Mouse (Mus musculus) bone marrow, adult 2 months (tissue): ENCODE measurements at regions not wholly inside any gene's neighbourhood (a gene's known extent, or its start where the extent isn't known, plus 50 kb on each side); places are given as distances from the start of the nearest gene placed in this dataset.
"Not testable (repeated sequence)": the region's sequence is repeated elsewhere in the genome, so short reads cannot be mapped to it uniquely, and the experiment has no call there.

Experiments
- H3K27ac ChIP-seq: fragments of 200-500 bp; 2 replicates; pipeline ENCODE4 v1.5.1; 2012; ENCODE audit warnings: low read depth, mild to moderate bottlenecking, control low read depth, inconsistent platforms, low read length; ENCODE audit not compliant: control insufficient read depth, poor library complexity, insufficient read depth
- H3K4me1 ChIP-seq: fragments of 200-500 bp; 2 replicates; pipeline ENCODE4 v1.6.1; 2011; ENCODE audit warnings: low read length; ENCODE audit not compliant: control insufficient read depth, insufficient read depth
- H3K4me3 ChIP-seq: fragments of 200-500 bp; replicated peaks from 2 replicates; pipeline ENCODE3; 2011; ENCODE audit warnings: mild to moderate bottlenecking, low read depth, low read length, control low read depth; ENCODE audit not compliant: control insufficient read depth
- CTCF ChIP-seq: fragments of 200-500 bp; IDR thresholded peaks from 2 replicates; pipeline ENCODE4 v1.5.1; 2011; ENCODE audit warnings: low read length, control low read depth; ENCODE audit not compliant: control insufficient read depth, insufficient read depth
- POLR2A ChIP-seq: fragments of 200-500 bp; IDR thresholded peaks from 2 replicates; pipeline ENCODE4 v1.6.1; 2011; ENCODE audit warnings: low read depth, mild to moderate bottlenecking, control low read depth, low read length, borderline replicate concordance; ENCODE audit not compliant: control insufficient read depth
- WGBS: fragments of 180-500 bp; shearing (Covaris S2); methylation state at CpG from one replicate; pipeline ENCODE4 v1.1.7; 2018; 5-methylcytosine and 5-hydroxymethylcytosine counted together

DNA sequence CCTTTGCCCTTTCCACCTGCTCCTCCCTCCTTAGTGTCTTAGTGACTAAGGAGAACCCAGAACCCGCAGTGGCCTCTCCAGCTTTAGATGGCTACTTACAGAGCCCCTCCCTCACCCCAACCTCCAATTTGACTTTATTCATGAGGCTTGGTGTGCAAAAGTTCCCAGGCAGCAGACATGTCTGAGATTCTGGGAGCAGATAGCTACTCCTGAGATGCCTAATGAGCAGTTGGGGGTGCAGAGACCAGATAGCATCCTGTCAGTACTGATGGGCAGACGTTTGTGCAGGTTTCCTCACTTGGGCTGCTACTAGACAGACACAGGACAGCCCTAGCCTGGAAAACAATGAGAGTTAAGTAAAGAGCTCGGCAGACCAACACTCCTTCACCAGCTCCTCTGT is 83.7 kb upstream of the Cep85l start:
- no peak for TF ChIP-seq CTCF
- peaks cover 3% of the 10 kb centered on the region for H3K4me1 ChIP-seq
- 57% methylated on average over 3 of the region's 3 CpGs for WGBS

DNA sequence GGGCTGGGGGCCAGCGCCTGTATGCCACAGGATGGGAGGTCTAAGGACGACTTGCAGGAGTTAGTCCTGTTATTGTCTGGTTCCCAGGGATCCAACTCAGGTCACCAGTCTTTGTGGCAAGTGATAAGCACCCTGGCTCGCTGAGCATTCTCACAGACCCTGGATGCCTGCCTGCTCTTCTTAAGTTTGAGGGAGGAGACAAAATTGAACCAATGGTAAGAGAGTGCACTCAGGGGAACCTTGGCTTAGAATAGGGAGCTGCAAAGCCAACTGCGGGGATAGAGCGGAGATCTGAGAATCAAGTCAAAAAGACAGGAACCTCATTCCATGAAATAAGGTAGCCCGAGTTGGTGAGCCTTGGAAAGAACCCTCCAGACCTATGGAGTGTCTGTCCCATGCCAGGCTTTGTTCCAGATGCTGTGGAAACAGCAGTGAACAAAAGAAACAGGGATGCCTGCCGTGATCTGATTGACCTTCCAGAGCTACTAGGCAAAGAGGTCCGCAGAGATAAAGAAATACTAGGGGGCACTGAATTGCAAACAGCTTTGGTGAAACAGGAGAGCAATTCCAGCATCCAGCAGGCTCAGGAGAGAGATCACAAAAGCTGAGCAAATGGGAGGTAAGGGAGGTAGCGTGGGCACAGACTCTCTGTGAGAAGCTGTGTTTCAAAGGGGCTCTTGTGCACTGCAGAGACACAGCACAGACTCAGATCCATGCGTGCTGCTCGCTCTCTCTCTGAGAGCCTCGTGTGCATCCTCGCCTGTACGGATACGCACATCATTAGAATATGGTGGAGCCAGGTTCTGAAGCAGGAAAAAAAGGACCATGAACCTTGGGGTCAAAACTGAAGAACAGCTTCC is 82.9 kb upstream of the Cep85l start:
- 78% methylated on average over 15 of the region's 15 CpGs for WGBS
- Histone ChIP-seq H3K4me1 (peaks cover 3% of the 10 kb centered on the region), H3K4me3 (no peak overlapping the region), H3K27ac (no peak overlapping the region)
- TF ChIP-seq CTCF (no peak), POLR2A (no peak)

More for the DNA sequence above, 83.7 kb upstream of the Cep85l start:
- Histone ChIP-seq H3K4me3 (no peak overlapping the region), H3K27ac (no peak overlapping the region)

DNA sequence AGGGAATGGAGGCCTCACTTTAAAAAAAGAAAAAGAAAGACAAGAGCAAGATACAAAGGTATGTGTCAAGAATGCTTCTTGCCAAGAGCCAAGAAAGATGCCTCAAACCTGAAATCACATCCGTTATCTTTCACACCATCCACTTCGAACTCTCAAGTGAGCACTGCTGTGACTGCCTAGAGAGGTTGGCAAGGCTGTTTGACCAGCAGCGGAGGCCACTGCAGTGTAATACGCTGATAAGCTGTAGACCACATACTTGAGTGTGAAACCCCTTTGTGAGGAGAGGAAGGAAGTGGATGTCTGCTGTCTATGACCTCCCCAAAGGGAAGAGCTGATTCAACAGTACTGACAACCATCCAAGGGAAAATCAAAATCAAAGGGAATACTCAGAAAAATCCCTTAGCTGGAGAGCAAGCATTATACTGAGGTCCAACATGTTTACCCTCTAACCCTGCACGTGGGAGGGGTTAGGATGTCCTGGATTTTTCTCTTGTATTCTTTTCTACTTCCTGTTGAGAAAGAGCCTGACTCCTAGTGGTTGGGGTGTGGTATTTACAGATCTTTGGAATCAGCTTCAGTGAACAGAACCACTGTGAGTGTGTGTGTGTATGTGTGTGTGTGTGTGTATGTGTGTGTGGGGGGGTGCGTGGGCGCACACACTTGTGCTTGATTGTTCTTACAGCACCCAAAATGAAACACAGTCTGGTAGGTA is 81.5 kb upstream of the Cep85l start:
- no peak overlapping the region for H3K27ac ChIP-seq
- H3K4me1 ChIP-seq, result peaks cover 3% of the 10 kb centered on the region
- no peak for TF ChIP-seq CTCF
- no peak for TF ChIP-seq POLR2A
- no peak overlapping the region for H3K4me3 ChIP-seq
- WGBS, result 24% methylated on average over 7 of the region's 7 CpGs

DNA sequence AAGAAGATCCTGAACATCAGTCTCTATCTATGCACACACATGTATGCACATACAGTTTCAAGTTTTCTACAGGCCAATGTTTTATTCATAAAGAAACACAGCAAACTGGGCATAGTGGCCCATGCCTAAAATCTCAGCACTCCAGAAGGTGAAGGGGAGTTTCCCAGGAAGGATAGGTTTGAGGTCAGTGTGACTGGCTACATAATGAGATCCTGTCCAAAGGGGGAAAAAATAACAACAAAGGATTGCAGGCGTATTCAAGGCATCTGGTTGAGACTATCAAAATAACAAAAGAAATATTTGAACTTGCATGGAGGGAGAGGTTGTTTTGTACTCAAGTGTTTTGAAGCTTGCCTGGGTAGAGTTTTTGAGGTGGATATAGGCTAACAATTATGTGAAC is 80.0 kb upstream of the Cep85l start:
- not testable (repeated sequence) for H3K27ac ChIP-seq, H3K4me1 ChIP-seq, H3K4me3 ChIP-seq
- WGBS, result 89% methylated on average over 1 of the region's 1 CpGs

DNA sequence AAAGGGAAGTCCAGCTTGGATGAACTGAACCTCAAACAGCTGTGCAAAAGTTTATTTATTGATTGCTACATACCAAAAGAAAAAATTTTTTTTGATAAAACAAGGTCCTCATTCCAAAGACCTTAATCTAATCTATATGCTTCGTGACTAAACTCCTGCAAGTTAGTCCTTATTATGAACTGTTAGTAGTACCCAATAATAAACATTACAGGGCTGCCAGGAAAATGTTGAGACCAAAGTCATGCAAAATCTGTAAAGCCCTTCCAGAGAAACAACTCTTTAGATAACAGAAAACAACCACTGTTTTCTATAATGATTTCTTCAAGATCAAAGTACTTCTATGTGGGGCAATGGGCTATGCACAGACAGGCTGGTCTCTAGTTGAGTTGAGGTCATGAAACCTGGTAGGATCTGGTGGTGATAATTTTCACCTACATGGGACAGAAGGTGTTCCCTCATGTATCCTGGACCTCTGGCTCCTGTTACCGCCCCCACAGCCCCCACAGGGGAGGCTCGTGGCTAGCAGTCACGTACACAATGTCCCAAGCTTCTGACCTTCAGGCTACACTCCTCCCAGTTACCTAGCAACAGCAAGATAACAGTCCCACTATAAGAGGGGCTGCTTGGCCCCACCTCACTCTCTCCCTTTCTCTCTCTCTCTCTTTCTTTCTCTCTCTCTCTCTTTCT is 76.4 kb upstream of the Cep85l start:
- peaks cover 2% of the 10 kb centered on the region for H3K4me1 ChIP-seq
- TF ChIP-seq CTCF, result no peak
- TF ChIP-seq POLR2A, result no peak
- WGBS, result 57% methylated on average over 4 of the region's 4 CpGs

DNA sequence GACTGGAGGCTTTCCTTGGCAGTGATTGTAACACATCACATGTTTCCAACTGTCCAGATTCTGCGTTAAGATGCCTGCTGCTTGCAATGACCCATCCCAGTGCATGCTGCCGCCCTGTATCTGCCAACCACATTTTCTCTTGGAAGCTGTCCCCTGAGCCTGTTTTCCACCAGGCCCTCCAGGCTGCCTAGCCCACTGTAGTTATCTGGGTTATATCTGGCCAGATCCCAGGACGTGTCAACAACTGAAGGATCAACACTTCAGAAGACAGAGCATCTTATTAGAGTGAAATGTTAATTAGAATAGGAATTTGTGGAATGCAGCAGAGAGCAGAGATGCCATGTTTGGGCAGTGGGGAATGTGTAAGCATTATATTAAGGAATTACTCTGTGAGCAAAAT is 65.0 kb upstream of the Cep85l start:
- no peaks in the 10 kb centered on the region; the same call in 1 of the 2 replicates for H3K4me1 ChIP-seq
- H3K4me3 ChIP-seq, result no peak overlapping the region
- no peak overlapping the region for H3K27ac ChIP-seq
- no peak for TF ChIP-seq POLR2A
- no peak for TF ChIP-seq CTCF
- WGBS, result 83% methylated on average over 3 of the region's 3 CpGs

More for the DNA sequence above, 76.4 kb upstream of the Cep85l start:
- no peak overlapping the region for H3K4me3 ChIP-seq
- H3K27ac ChIP-seq, result no peak overlapping the region

DNA sequence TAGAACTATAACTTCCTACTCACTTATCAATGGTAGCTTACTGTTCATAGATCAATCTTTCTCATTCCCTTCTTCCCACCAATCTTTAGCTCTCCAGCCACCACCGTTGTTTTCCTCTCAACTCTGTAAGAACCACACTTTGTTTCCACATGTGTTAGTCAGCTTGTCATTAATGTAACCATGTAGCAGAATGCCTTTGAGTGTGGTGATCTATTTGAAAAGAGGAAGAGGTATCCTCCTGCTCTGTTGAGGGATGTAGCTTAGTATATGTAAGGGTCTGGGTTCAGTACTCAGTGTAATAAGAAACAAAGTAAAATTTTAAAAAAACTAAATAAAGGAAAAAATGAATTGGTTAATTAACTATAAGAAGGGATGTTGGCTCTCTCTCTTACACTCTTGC is 63.7 kb upstream of the Cep85l start:
- TF ChIP-seq CTCF (no peak), POLR2A (no peak)
- Histone ChIP-seq H3K4me3 (no peak overlapping the region), H3K4me1 (no peaks in the 10 kb centered on the region; the same call in none of the 2 replicates), H3K27ac (no peak overlapping the region)
- 55% methylated on average over 1 of the region's 1 CpGs for WGBS

DNA sequence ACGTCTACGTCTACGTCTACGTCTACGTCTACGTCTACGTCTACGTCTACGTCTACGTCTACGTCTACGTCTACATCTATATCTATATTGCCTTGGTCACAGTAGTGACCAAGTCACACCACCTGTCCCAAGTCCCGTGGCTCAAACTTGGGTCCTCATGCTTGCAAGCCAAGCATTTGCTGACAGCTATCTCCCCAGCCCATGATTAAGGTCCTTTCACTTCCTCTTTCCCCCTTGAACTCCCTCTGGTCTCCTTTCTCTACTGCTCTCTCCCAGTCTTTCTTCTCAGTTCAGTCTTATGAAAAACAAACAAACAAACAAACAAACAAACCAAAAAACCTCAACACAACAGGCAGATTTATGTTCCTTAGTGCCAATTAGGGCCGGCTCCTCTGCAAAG is 63.2 kb upstream of the Cep85l start:
- Histone ChIP-seq H3K4me3 (no peak overlapping the region), H3K4me1 (no peaks in the 10 kb centered on the region; the same call in none of the 2 replicates), H3K27ac (no peak overlapping the region)
- TF ChIP-seq POLR2A, result no peak
- TF ChIP-seq CTCF, result no peak
- 87% methylated on average over 14 of the region's 14 CpGs for WGBS
